Mouse (Mus musculus) urinary bladder, postnatal 36 days (tissue): ENCODE measurements around the gene Dynlt1a.
"Not testable (repeated sequence)": the region's sequence is repeated elsewhere in the genome, so short reads cannot be mapped to it uniquely, and the experiment has no call there.

Source experiments
- DNase-seq, 2 experiments: peaks; one replicate each; pipeline ENCODE4 v3.0.0; 2022; ENCODE audit warnings: low spot score in 2 of 2, mixed read lengths in 1 of 2

The Dynlt1a gene

DNA sequence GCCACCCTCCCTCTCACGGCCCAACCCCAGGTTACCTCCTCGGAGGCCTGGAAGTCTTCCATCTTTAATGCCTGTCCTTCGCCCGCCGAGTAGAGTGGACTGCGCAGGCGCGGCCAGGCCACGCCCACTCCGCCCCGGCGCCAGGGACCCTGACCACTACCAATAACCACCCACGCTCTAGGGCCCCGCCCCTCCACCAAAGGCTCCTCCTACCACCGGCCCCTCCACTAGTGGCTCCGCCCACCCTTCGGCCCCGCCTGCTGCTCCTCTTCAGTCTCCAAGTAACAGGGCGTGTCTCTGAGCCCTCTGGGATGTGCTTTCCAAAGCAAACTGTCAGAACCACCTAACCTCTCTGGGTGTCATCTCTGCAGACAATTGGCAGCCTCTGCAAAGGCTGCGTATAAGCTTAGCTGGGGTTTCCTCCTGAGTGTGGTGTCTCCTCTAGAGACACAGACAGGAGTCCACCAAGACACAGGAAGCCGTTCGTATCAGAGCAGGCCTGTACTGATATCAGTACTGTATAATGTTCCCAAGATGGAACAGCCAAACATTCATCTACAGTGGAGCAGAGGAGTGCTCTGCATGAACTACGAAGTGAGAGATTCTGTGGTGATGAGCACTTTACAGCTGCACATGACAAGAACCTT is at the start of gene Dynlt1a:
Gene Dynlt1a (minus strand): TSS at position 162 of the 647 bp plus-strand sequence.
- DNase-seq, result peak; percentile 96 to 97

GRCm38 (mm10) chr17:6355256-6355655 is 38.0 kb upstream of the Dynlt1a start:
- DNase-seq, result not testable (repeated sequence)

DNA sequence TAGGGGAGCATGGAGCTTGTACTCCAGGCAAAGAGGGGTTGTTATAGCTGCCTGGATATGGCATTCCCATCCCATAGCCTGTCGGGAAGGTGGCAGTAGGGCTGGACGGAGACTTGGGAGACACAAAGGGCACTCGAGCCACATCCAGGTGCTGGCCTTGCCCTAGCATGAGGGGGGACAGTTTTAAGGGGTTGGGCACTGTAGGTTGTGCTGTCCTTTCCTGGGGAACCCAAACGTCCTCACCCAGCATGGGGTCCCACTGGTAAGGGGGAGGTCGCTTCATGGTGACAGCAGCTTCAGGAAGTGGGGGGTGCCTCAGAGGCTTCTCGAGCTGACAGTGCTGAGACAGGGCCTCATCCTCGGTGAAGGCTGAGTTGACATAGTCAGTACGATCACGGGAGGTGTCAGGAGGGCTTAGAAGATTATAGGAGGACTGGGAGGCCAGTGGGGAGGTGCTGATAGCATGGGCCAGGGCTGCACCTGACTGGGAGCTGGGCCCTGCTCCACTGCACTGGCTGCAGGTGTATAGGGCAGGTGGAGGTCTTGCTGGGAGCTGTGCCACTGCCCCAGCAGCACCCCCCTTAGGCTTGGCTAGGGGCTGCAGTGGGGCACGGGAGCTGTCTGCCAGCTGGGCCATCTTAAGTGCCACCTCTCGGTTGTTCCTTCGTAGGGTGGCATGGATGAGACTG is 25.4 kb upstream of the Dynlt1a start:
- DNase-seq, result not testable (repeated sequence)

DNA sequence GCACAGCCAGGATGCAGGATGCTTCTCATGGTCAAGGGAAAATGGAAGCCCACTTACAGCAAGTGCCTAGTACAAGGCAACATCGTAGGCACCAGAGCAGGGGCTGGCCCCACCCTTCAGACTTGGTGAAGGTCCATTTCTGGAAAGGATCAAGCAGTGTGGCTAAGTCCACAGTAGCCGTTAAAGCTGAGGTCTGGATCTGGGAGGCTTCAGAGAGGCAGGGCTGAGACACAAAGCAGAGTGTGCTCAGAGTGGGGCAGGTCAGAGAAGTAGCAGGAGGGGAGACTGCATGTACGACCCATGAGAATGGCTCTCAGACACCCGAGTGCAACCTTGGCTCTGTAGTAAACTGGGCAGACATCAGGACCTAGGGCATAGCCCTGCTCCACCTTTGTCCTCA is 11.7 kb upstream of the Dynlt1a start:
- DNase-seq, result not testable (repeated sequence)

GRCm38 (mm10) chr17:6327554-6327953 is 10.3 kb upstream of the Dynlt1a start:
- not testable (repeated sequence) for DNase-seq

DNA sequence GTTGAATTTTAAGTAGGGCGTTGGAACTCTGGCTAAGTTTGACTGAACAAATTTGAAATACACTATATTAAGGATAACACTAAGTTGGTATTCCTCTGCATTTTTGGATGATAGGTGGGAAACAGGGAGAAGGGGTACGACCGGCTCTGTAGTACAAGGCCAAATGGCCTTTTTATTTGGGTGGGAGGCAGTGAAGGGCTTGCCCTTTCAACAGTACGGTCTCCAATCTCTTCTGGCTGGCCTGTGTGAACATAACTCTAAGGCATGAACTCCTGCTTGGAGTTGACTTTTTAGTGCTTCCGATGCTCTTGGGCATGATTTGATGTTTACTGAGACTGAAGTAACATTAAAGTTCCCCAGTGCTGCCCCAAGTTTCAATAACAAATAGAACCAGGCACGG is 8.2 kb upstream of the Dynlt1a start:
- DNase-seq, result not testable (repeated sequence)

GRCm38 (mm10) chr17:6325021-6325420 is 7.7 kb upstream of the Dynlt1a start:
- not testable (repeated sequence) for DNase-seq

DNA sequence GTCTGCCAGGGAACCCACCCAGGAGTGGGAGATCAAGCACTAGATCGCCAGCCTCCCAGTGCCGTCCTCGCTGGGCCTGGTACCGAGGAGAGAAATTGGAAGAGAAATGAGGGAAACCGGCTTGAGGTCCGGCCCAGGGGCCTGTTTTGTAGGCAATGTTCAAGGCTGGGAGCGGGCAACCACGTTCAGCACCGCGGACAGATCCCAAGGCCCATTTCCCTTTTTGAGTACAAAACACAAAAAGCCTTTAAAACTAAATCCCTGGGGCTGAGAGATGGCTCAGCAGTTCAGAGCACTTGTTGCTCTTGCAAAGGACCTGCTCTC is 4.4 kb upstream of the Dynlt1a start:
- not testable (repeated sequence) for DNase-seq

GRCm38 (mm10) chr17:6321081-6321777 is 3.9 kb upstream of the Dynlt1a start:
- DNase-seq, result not testable (repeated sequence)

DNA sequence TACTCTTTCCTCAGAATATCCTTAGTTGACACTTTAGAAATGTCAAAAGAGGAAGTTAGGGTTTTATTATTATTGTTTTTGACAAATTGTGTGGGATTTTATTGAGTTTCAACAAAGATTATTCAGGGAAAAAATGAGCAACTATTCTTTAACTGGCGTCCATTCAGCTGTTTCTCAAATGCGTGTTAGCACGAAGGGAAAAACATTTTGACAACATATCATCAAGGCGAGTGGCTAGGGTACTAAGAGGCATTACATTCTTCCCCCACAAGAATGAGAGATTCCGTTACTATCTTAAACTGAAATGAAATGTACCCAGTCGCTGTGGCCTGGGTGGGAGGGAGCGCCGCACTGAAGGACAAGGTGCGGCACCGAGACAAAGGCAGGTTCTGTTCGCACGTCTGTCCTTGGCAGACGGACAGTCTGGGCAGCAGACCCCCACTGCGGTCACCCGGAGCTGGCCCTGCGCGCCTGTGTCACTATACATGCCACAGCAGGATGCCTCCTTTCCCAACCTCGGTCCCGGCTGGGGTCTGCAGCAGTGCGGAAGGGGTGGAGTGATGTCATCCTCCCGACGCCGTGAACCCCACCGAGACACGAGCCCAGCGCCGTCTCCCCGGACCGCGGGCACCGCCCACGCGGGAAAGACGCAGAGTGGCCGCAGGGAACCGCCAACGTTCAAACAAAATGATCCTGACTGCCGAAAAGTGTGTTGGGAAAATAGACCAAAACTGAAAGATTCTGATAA is 747 bp downstream of the Dynlt1a start:
- DNase-seq, result peak in 1 of 2 experiments; percentile 48

GRCm38 (mm10) chr17:6315706-6316105 is 1.6 kb downstream of the Dynlt1a start:
- DNase-seq, result not testable (repeated sequence)

DNA sequence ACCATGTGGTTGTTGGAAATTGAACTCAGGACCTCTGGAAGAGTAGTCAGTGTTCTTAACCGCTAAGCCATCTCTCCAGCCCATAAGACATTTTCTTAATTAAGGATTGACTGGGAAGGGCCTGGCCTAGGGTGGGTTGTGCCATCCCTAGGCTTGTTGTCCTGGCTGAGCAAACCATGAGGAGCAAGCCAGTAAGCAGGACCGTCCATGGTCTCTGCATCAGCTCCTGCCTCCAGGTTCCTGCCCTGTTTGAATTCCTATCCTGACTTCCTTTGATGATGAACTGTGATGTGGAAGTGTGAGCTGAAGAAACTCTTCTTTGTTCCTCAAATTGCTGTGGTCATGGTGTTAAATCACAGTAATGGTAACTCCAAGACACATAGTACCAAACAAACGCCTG is 2.8 kb downstream of the Dynlt1a start:
- DNase-seq, result not testable (repeated sequence)

DNA sequence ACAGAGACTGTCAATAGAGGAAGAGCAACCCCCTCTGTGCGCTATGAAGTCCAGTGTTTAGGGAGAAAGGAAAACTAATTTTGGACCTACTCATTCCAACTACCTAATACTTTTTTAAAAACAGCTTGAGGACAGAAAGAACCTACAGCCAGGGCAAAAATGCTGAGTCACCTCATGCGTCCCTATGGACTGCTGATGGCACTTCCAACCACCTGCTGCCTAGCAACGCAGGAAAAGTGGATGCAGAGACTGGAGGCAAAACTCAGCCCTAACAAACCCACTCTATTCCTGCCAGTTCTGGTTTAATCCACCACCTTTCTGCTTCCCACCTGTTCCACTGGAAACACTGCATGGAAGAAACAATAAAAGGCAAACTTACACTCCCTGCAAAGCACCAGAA is 4.5 kb downstream of the Dynlt1a start:
- not testable (repeated sequence) for DNase-seq

DNA sequence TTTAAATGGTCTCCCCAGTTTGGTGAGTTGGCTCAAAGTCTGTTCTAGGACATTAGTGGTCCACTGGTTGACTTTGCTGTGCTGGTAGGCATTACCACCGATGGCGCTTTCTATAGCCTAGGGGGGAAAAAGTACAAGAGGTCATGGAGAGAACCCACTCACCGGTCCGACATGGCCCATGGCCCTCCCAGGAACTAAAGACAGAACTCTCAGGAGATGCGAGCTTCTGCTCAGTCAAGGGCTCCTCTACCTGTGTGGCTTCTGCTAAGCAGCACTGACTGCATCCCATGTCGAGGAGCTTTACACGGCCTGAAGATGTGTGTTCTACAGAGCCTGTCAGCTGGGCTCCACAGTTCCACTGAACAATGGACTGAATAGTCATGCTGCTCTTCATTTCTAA is 5.6 kb downstream of the Dynlt1a start:
- not testable (repeated sequence) for DNase-seq

GRCm38 (mm10) chr17:6306503-6306902 is 10.8 kb downstream of the Dynlt1a start:
- DNase-seq, result not testable (repeated sequence)

DNA sequence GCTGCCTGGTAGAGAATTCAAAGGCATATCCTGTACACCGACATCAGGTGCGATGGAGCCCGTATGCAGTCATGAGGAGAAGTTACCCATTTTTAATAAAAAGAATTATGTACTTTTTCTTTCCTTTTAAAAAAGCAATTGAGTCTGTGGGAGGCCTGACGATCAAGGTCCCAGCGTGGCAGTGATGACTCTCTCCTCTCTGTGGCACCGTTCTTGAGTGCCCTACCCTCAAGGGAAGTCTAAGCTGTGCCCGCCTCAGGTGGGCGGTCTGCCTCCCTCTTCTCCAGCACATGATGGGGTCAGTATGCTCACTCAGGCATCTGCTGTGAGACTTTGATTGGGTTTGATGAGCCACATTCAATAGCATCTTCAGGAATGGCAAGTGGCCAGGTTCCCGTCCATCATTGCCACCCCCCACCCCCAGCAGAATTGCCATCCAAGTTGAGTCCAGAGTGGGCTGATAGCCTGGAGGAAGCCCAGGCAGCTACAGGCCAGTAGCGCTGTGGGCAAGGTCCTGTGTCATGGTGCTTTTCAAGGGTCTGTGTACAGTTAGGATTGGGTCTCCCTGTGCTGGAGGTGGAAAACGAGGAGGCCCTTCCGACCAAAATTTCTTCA is 11.5 kb downstream of the Dynlt1a start:
- DNase-seq, result not testable (repeated sequence)

GRCm38 (mm10) chr17:6304891-6305290 is 12.4 kb downstream of the Dynlt1a start:
- not testable (repeated sequence) for DNase-seq

GRCm38 (mm10) chr17:6300190-6300863 is 17.0 kb downstream of the Dynlt1a start:
- not testable (repeated sequence) for DNase-seq

DNA sequence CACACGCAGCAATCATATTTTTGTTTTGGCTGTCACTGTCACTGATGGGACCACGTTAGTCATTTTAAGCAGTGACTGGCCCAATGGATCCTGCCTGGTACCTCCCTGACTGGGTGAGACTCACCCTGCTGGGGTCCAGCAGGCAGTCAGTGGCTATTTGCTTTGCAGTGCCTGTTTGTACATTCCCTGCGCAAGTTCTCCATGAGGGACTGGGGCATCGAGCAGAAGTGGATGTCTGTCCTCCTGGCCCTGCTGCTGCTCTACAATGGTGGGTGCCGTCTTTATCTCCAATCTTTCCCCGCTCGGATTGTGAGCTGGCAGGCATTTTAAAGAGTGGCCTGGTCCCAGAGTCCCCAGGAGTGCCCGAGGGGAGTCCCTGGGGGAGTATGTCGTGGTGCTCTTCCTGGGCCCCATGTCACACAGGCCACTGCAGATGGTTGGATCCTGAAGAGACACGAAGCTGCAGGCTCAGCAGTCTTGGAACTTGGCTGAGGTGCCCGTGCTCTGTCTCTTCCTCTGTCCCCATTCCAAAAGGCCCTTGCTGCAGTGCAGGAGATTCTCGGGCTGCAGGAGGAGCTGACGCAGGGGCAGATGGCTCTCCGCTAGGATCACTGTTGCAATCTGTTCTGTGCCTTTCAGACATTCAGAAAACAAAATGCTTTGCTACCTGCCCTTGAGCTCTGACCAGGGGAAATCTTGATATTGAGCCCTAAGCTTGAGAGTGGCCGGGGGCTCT is 20.1 kb downstream of the Dynlt1a start:
- not testable (repeated sequence) for DNase-seq

DNA sequence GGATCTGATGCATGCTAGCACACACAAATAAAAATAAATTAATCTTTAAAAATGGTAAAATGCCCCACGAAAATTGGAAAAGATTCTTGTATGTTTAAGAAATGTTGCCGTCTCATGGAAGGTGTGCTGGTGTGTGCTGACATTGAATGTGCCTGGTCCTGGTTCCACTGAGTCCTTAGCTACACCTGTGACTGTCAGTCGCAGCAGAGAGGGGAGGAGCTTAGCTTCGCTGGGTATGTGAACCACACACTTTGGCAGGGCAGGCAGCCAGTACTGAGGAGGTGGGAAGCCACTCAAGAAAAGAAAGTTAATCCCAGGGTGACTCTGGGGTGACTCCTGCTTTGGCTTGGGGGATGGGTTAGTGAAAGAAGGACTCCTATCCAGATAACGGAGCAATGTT is 23.4 kb downstream of the Dynlt1a start:
- DNase-seq, result not testable (repeated sequence)
